ENCODE assay signal across 9 mouse cellular contexts in the genomic region with DNA sequence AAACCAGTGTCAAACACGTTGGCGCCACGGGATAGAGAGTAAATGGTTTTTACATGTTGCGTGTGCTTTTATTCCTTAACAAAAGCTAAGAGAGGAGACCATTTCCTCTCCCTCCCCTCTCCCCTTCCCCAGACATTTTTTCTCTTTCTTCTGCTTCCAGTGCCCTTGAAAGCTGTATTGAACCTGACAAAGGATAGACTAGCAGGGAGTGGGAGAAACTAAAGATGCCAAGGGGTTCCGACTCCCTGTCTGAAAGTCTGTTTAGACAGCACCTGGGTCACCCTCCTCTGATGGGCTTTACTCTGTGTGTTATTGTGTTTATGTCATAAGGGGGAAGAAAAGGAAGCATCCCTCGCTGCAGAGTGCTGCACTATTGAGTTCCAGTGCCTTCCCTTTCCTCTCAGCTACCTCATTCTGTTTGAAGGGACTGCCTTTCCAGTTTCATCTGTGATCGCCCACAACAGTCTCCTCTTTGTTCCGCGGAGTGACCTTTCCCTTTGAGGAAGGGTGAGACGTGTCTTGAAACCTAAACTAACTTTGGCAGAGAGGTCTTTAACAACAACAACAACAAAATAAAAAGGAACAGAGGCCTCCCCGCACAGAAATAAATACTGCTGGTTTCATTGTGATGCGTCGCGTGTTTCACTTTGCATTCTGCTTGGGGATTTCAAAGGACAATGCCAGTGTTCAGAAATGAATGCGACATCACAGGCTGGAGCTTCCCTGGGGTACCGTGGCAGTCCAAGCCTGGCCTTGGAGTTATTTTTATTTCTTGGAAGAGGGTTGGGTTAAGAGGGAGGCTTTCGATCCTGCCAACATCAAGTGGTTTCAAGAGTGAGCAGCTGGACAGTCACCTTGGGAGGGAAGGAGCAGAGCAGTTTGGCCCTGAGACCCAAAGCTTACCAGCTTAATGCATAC.
DNase-seq lines count a peak whose midpoint lies in the region; ATAC-seq and TF ChIP-seq lines count a peak whose summit lies in the region.
"Had no signal": no experiment of that assay in that cellular context is flagged by ENCODE, and none has a peak within 500 bp of the region (broad histone marks: within the 10 kb centered on the region; RNA-seq: fewer than 3 reads in every experiment).

No protein-coding gene starts in this region.

- no peaks in the 10 kb centered on the region for H3K4me1 ChIP-seq in lung, embryonic 14.5 days (ENCODE audit: insufficient read depth)
- no peaks in the 10 kb centered on the region; the same call in 1 of the 2 replicates for H3K4me1 ChIP-seq in embryonic facial prominence, embryonic 10.5 days
- H3K4me1 ChIP-seq in hindbrain, embryonic 12.5 days = peaks cover 9% of the 10 kb centered on the region
- H3K4me1 ChIP-seq in midbrain, embryonic 13.5 days (replicated peaks) = peaks cover 17% of the 10 kb centered on the region

- peak; percentile 2 for DNase-seq in lung, embryonic 14.5 days
- DNase-seq in lung, postnatal 14 days = no peak
- DNase-seq in embryonic facial prominence, embryonic 10.5 days (ENCODE audit: low spot score) = peak; percentile 13
- DNase-seq in urinary bladder, adult 2 months (ENCODE audit: low spot score) = no peak

- no peak overlapping the region for H3K27ac ChIP-seq in lung, embryonic 14.5 days (ENCODE audit: low read depth)
- no peak overlapping the region for H3K27ac ChIP-seq in embryonic facial prominence, embryonic 10.5 days (replicated peaks)
- peak overlapping the region; percentile 83 for H3K27ac ChIP-seq in hindbrain, embryonic 12.5 days
- peak overlapping the region; percentile 82 for H3K27ac ChIP-seq in midbrain, embryonic 13.5 days

- no peaks in the 10 kb centered on the region for H3K27me3 ChIP-seq in lung, embryonic 14.5 days (ENCODE audit: insufficient read depth, low read length)
- H3K27me3 ChIP-seq in embryonic facial prominence, embryonic 10.5 days (replicated peaks; ENCODE audit: low read depth, poor library complexity, severe bottlenecking) = no peaks in the 10 kb centered on the region
- no peaks in the 10 kb centered on the region for H3K27me3 ChIP-seq in hindbrain, embryonic 12.5 days
- H3K27me3 ChIP-seq in midbrain, embryonic 13.5 days = no peaks in the 10 kb centered on the region
- H3K27me3 ChIP-seq: CH12.LX had no signal

- no peaks in the 10 kb centered on the region for H3K36me3 ChIP-seq in lung, embryonic 14.5 days (ENCODE audit: insufficient read depth)
- H3K36me3 ChIP-seq in embryonic facial prominence, embryonic 10.5 days (replicated peaks) = no peaks in the 10 kb centered on the region
- H3K36me3 ChIP-seq in hindbrain, embryonic 12.5 days = no peaks in the 10 kb centered on the region
- no peaks in the 10 kb centered on the region for H3K36me3 ChIP-seq in midbrain, embryonic 13.5 days

- no peak overlapping the region for H3K4me3 ChIP-seq in lung, embryonic 14.5 days (ENCODE audit: low read depth, low read length)
- no peak overlapping the region for H3K4me3 ChIP-seq in embryonic facial prominence, embryonic 10.5 days
- H3K4me3 ChIP-seq in hindbrain, embryonic 12.5 days = no peak overlapping the region
- no peak overlapping the region for H3K4me3 ChIP-seq in midbrain, embryonic 13.5 days (replicated peaks)

- TF ChIP-seq CTCF in lung, embryonic 14.5 days (IDR thresholded peaks at IDR 0.05; ENCODE audit: low read depth) = no peak

- H3K4me2 ChIP-seq in lung, embryonic 14.5 days = no peak overlapping the region
- peak overlapping the region; percentile 35 for H3K4me2 ChIP-seq in hindbrain, embryonic 12.5 days (replicated peaks)
- H3K4me2 ChIP-seq in midbrain, embryonic 13.5 days (replicated peaks) = peak overlapping the region; percentile 30

- ATAC-seq in lung, embryonic 14.5 days (ENCODE audit: insufficient read depth) = no peak
- peak; percentile 88 for ATAC-seq in hindbrain, embryonic 12.5 days (ENCODE audit: low FRiP score)
- peak; percentile 92 for ATAC-seq in midbrain, embryonic 13.5 days
- ATAC-seq in megakaryocyte progenitor cell, adult 5-6 weeks (replicated peaks; ENCODE audit: poor library complexity) = no peak
- ATAC-seq in granulocyte monocyte progenitor cell, adult 5-6 weeks (replicated peaks; ENCODE audit: poor library complexity, severe bottlenecking) = no peak

- H3K9ac ChIP-seq in lung, embryonic 14.5 days = no peak overlapping the region
- H3K9ac ChIP-seq in hindbrain, embryonic 12.5 days = no peak overlapping the region
- no peak overlapping the region; the same call in 1 of the 2 replicates for H3K9ac ChIP-seq in midbrain, embryonic 13.5 days (replicated peaks)

- 58% methylated on average over 17 of the region's 17 CpGs for WGBS in lung, embryonic 14.5 days
- WGBS in embryonic facial prominence, embryonic 10.5 days = 51% methylated on average over 17 of the region's 17 CpGs
- 28% methylated on average over 17 of the region's 17 CpGs for WGBS in hindbrain, embryonic 12.5 days
- WGBS in midbrain, embryonic 13.5 days = 21% methylated on average over 17 of the region's 17 CpGs

- no peaks in the 10 kb centered on the region for H3K9me3 ChIP-seq in lung, embryonic 14.5 days (ENCODE audit: low read depth, low read length)
- H3K9me3 ChIP-seq in embryonic facial prominence, embryonic 10.5 days = no peaks in the 10 kb centered on the region
- H3K9me3 ChIP-seq in hindbrain, embryonic 12.5 days (replicated peaks) = no peaks in the 10 kb centered on the region
- no peaks in the 10 kb centered on the region for H3K9me3 ChIP-seq in midbrain, embryonic 13.5 days

Comparison
In these comparisons a context has a peak if more than half of its experiments do, and no peak if none do; other contexts are left out.
1. DNase-seq: peak in lung, embryonic 14.5 days (single experiment) and embryonic facial prominence, embryonic 10.5 days (single experiment); none in lung, postnatal 14 days (single experiment) and urinary bladder, adult 2 months (single experiment).
2. ATAC-seq: peak in hindbrain, embryonic 12.5 days (single experiment) and midbrain, embryonic 13.5 days (single experiment); none in lung, embryonic 14.5 days (single experiment), megakaryocyte progenitor cell, adult 5-6 weeks (single experiment) and granulocyte monocyte progenitor cell, adult 5-6 weeks (single experiment).
3. H3K27ac ChIP-seq: peak in hindbrain, embryonic 12.5 days (single experiment) and midbrain, embryonic 13.5 days (single experiment); none in lung, embryonic 14.5 days (single experiment) and embryonic facial prominence, embryonic 10.5 days (single experiment).